Comparison of ENCODE assay signal across 14 mouse cellular contexts in the genomic region with DNA sequence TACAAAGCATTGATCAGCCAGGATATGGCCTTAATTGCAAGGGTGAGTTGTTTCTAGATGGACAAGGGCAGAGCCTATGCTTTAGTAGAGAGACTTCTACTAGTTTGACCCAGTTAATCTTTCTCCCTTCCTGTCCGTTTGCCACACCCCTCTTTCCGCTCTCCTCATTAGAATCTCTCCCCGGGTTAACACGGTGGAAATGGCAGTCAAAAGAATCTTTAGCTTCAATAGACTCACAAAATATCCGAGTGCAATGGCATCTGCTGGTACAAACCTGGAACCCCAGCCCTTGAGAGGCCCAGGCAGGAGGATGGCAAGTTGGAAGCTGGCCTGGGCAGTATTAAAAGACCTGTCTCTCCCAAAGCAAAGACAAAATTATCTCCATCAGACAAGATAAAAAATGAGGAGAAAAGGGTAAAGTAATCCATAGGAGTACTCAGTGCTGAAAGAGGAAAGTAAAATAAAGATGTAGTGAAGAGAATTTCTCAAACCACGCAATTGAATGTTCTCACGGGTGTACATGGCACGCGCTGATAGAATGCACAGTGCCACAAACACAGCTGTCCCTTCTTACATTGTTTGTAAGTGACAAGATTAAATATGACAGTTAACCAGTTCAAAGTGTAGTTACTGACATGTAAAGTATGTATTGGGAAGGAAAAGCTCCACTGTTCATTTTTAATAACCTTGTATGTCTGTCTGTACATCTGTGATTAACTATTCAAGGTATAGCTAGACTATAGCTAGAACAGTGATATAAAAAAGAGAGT.
"Had no signal": no experiment of that assay in that cellular context is flagged by ENCODE, and none has a peak within 500 bp of the region (broad histone marks: within the 10 kb centered on the region; RNA-seq: fewer than 3 reads in every experiment).

No protein-coding gene starts in this region.

- H3K9ac ChIP-seq: lung, embryonic 14.5 days; midbrain, embryonic 13.5 days; midbrain, embryonic 15.5 days; neural tube, embryonic 12.5 days; stomach, embryonic 15.5 days had no signal

- H3K36me3 ChIP-seq: midbrain, embryonic 10.5 days; midbrain, embryonic 13.5 days; midbrain, embryonic 15.5 days; neural tube, embryonic 12.5 days; stomach, embryonic 15.5 days had no signal

- ATAC-seq: midbrain, embryonic 13.5 days; midbrain, embryonic 15.5 days had no signal

- H3K4me2 ChIP-seq: lung, embryonic 14.5 days; midbrain, embryonic 13.5 days; midbrain, embryonic 15.5 days; neural tube, embryonic 12.5 days; stomach, embryonic 15.5 days had no signal

- H3K27me3 ChIP-seq: midbrain, embryonic 13.5 days; midbrain, embryonic 15.5 days; neural tube, embryonic 12.5 days; stomach, embryonic 15.5 days had no signal

- H3K9me3 ChIP-seq: midbrain, embryonic 10.5 days; midbrain, embryonic 13.5 days; midbrain, embryonic 15.5 days; neural tube, embryonic 12.5 days; stomach, embryonic 15.5 days had no signal

- DNase-seq: lung, adult 18-20 months; lung, postnatal 10 days; lung, postnatal 4 days; right cerebral cortex, postnatal 14 days; thymus, adult 2 months; thymus, postnatal 25 days; thymus, postnatal 4 days had no signal

- H3K4me1 ChIP-seq: midbrain, embryonic 10.5 days; midbrain, embryonic 13.5 days; midbrain, embryonic 15.5 days; neural tube, embryonic 12.5 days had no signal

- H3K4me3 ChIP-seq: midbrain, embryonic 10.5 days; midbrain, embryonic 13.5 days; midbrain, embryonic 15.5 days; neural tube, embryonic 12.5 days; stomach, embryonic 15.5 days had no signal

- H3K27ac ChIP-seq: midbrain, embryonic 10.5 days; midbrain, embryonic 13.5 days; midbrain, embryonic 15.5 days; neural tube, embryonic 12.5 days; stomach, embryonic 15.5 days; stomach, postnatal 0 days had no signal
